Mouse (Mus musculus) intestine, embryonic 14.5 days (tissue): ENCODE data around the gene Fancc. TPM values are rescaled to one million over a fixed set of nuclear protein-coding genes. Genes with fewer than 3 reads are reported as not detected.
A peak's percentile ranks its signal among the peaks of the same experiment; 100 is the strongest.

Experiments used
- ATAC-seq: fragments of 200-750 bp; cut with Nextera tagmentation; replicated peaks from 2 replicates; pipeline ENCODE4 v1.8.0; 2017; ENCODE audit warnings: low read depth, moderate number of reproducible peaks, moderate TSS enrichment, moderate library complexity; ENCODE audit not compliant: low FRiP score, low TSS enrichment
- DNase-seq: peaks from one replicate; pipeline ENCODE4 v3.0.0-alpha.2; 2018; ENCODE audit warnings: low spot score
- H3K27ac ChIP-seq: fragments of 300-500 bp; sonication (generic); 2 replicates; pipeline ENCODE4 v1.5.1; 2014; ENCODE audit warnings: low read depth, mild to moderate bottlenecking, control low read depth
- H3K27me3 ChIP-seq: fragments of 300-500 bp; sonication (generic); replicated peaks from 2 replicates; pipeline ENCODE4 v1.6.1; 2014; ENCODE audit warnings: low read length, control low read depth; ENCODE audit not compliant: control insufficient read depth, insufficient read depth
- H3K36me3 ChIP-seq: fragments of 300-500 bp; sonication (generic); 2 replicates; pipeline ENCODE4 v1.6.1; 2014; ENCODE audit warnings: low read length, control low read depth; ENCODE audit not compliant: control insufficient read depth, insufficient read depth
- H3K4me1 ChIP-seq: fragments of 300-500 bp; sonication (generic); replicated peaks from 2 replicates; pipeline ENCODE4 v1.6.1; 2014; ENCODE audit warnings: low read length, control low read depth, mixed read lengths; ENCODE audit not compliant: control insufficient read depth, insufficient read depth
- H3K4me2 ChIP-seq: fragments of 300-500 bp; sonication (generic); 2 replicates; pipeline ENCODE4 v1.6.1; 2014; ENCODE audit warnings: low read length
- H3K4me3 ChIP-seq: fragments of 300-500 bp; sonication (generic); 2 replicates; pipeline ENCODE4 v1.5.1; 2014; ENCODE audit warnings: low read depth, low read length, control low read depth, mixed read lengths
- H3K9ac ChIP-seq: fragments of 300-500 bp; sonication (generic); 2 replicates; pipeline ENCODE4 v1.6.1; 2014; ENCODE audit warnings: mild to moderate bottlenecking, low read length
- H3K9me3 ChIP-seq: fragments of 300-500 bp; sonication (generic); 2 replicates; pipeline ENCODE4 v1.6.1; 2016; ENCODE audit warnings: low read length, control low read depth; ENCODE audit not compliant: control insufficient read depth
- WGBS: fragments of 180-500 bp; shearing (Covaris S2); extraction: QIAGEN DNeasy Blood & Tissue Kit; methylation state at CpG from one replicate; pipeline ENCODE4 v1.1.7; 2014; 5-methylcytosine and 5-hydroxymethylcytosine counted together
- polyA plus RNA-seq: library from polyadenylated mRNA; unstranded; fragments of >200 nt; fragmentation: Nextera tagmentation; extraction: Ambion mirVana; gene quantifications from 2 replicates; pipeline ENCODE4 v1.2.1, GENCODE M21; 2014

Fancc gene
- polyA plus RNA-seq, 1 experiment from 2014 or later: 18.3 TPM

GRCm38 (mm10) chr13:63289152-63289551 lies 207.9 kb downstream of the Fancc start:
- ATAC-seq (no peak), DNase-seq (no peak)
- 47% methylated on average over 4 of the region's 4 CpGs for WGBS
- Histone ChIP-seq H3K4me2 (no peak overlapping the region), H3K4me3 (no peak overlapping the region), H3K9me3 (no peaks in the 10 kb centered on the region), H3K27ac (peak overlapping the region; percentile 69; the same call in 1 of the 2 replicates), H3K27me3 (no peaks in the 10 kb centered on the region), H3K9ac (no peak overlapping the region), H3K4me1 (peaks cover 21% of the 10 kb centered on the region), H3K36me3 (peaks cover 76% of the 10 kb centered on the region)

- Histone ChIP-seq H3K36me3 (peaks cover 89% of the 10 kb centered on the region), H3K9me3 (no peaks in the 10 kb centered on the region), H3K4me2 (no peak overlapping the region), H3K27me3 (no peaks in the 10 kb centered on the region), H3K9ac (no peak overlapping the region), H3K27ac (no peak overlapping the region), H3K4me1 (peaks cover 9% of the 10 kb centered on the region; the same call in 1 of the 2 replicates), H3K4me3 (no peak overlapping the region)
- ATAC-seq (no peak), DNase-seq (no peak)
- 87% methylated on average over 11 of the region's 11 CpGs for WGBS
These were observed 210.5 kb downstream of the Fancc start for GRCm38 (mm10) chr13:63286483-63287102.

- Histone ChIP-seq H3K27me3 (no peaks in the 10 kb centered on the region), H3K4me2 (no peak overlapping the region), H3K27ac (no peak overlapping the region), H3K4me3 (no peak overlapping the region), H3K36me3 (peaks cover 71% of the 10 kb centered on the region), H3K9ac (no peak overlapping the region), H3K9me3 (no peaks in the 10 kb centered on the region), H3K4me1 (peaks cover 24% of the 10 kb centered on the region)
- ATAC-seq (no peak), DNase-seq (no peak)
- 95% methylated on average over 3 of the region's 3 CpGs for WGBS
These were observed 212.3 kb downstream of the Fancc start for GRCm38 (mm10) chr13:63284748-63285147.

- Histone ChIP-seq H3K9me3 (no peaks in the 10 kb centered on the region), H3K27me3 (no peaks in the 10 kb centered on the region), H3K9ac (no peak overlapping the region), H3K36me3 (peaks cover 59% of the 10 kb centered on the region), H3K4me3 (no peak overlapping the region), H3K4me1 (peaks cover 29% of the 10 kb centered on the region), H3K4me2 (no peak overlapping the region), H3K27ac (no peak overlapping the region)
- ATAC-seq (no peak), DNase-seq (no peak)
These were observed 213.8 kb downstream of the Fancc start for GRCm38 (mm10) chr13:63283236-63283635.

- Histone ChIP-seq H3K27me3 (no peaks in the 10 kb centered on the region), H3K9me3 (no peaks in the 10 kb centered on the region), H3K27ac (no peak overlapping the region), H3K9ac (no peak overlapping the region), H3K4me2 (no peak overlapping the region), H3K4me1 (peaks cover 45% of the 10 kb centered on the region), H3K36me3 (peaks cover 39% of the 10 kb centered on the region), H3K4me3 (no peak overlapping the region)
- DNase-seq: no peak
- 64% methylated on average over 8 of the region's 8 CpGs for WGBS
- no peak for ATAC-seq
These were observed 215.9 kb downstream of the Fancc start for GRCm38 (mm10) chr13:63281206-63281605.

- Histone ChIP-seq H3K36me3 (peaks cover 33% of the 10 kb centered on the region), H3K27me3 (no peaks in the 10 kb centered on the region), H3K4me2 (peak overlapping the region; percentile 41), H3K9ac (no peak overlapping the region; the same call in 1 of the 2 replicates), H3K9me3 (no peaks in the 10 kb centered on the region), H3K4me3 (peak overlapping the region; percentile 21), H3K27ac (peak overlapping the region; percentile 76), H3K4me1 (peaks cover 45% of the 10 kb centered on the region)
- DNase-seq (no peak), ATAC-seq (no peak)
- 14% methylated on average over 3 of the region's 3 CpGs for WGBS
These were observed 216.7 kb downstream of the Fancc start for GRCm38 (mm10) chr13:63280344-63280743.

- Histone ChIP-seq H3K36me3 (peaks cover 27% of the 10 kb centered on the region), H3K9ac (peak overlapping the region; percentile 31; the same call in 1 of the 2 replicates), H3K27me3 (no peaks in the 10 kb centered on the region), H3K4me3 (peak overlapping the region; percentile 21), H3K4me1 (peaks cover 45% of the 10 kb centered on the region), H3K4me2 (peak overlapping the region; percentile 41), H3K27ac (peak overlapping the region; percentile 76), H3K9me3 (no peaks in the 10 kb centered on the region)
- ATAC-seq: no peak
- 42% methylated on average over 8 of the region's 8 CpGs for WGBS
- DNase-seq: no peak
These were observed 217.3 kb downstream of the Fancc start for GRCm38 (mm10) chr13:63279807-63280206.

GRCm38 (mm10) chr13:63278796-63279475 lies 218.1 kb downstream of the Fancc start:
- peak overlapping the region; percentile 21 for H3K4me3 ChIP-seq
- peaks cover 45% of the 10 kb centered on the region for H3K4me1 ChIP-seq
- H3K9me3 ChIP-seq: no peaks in the 10 kb centered on the region
- peak overlapping the region; percentile 76 for H3K27ac ChIP-seq
- peaks cover 23% of the 10 kb centered on the region for H3K36me3 ChIP-seq
- DNase-seq (no peak), ATAC-seq (peak; percentile 50)
- H3K27me3 ChIP-seq: no peaks in the 10 kb centered on the region
- 21% methylated on average over 10 of the region's 10 CpGs for WGBS
- H3K9ac ChIP-seq: peak overlapping the region; percentile 31
- peak overlapping the region; percentile 41 for H3K4me2 ChIP-seq
